Mouse (Mus musculus) heart, embryonic 13.5 days (tissue): Measurements from ENCODE around the gene Tmcc3. TPM values are rescaled to one million over a fixed set of nuclear protein-coding genes. Genes with fewer than 3 reads are reported as not detected.
A peak's percentile ranks its signal among the peaks of the same experiment; 100 is the strongest.

Experiments
- ATAC-seq: fragments of 200-750 bp; cut with Nextera tagmentation; 2 replicates; pipeline ENCODE4 v1.8.0; 2017; ENCODE audit warnings: moderate TSS enrichment; ENCODE audit not compliant: insufficient number of reproducible peaks, low FRiP score, low TSS enrichment; ENCODE audit errors: extremely low read depth
- H3K27ac ChIP-seq: fragments of 300-500 bp; sonication (generic); replicated peaks from 2 replicates; pipeline ENCODE4 v1.5.1; 2015; ENCODE audit warnings: moderate library complexity, mild to moderate bottlenecking, inconsistent platforms
- H3K27me3 ChIP-seq: fragments of 300-500 bp; sonication (generic); replicated peaks from 2 replicates; pipeline ENCODE4 v1.6.1; 2015; ENCODE audit warnings: mild to moderate bottlenecking, inconsistent platforms
- H3K36me3 ChIP-seq: fragments of 300-500 bp; sonication (generic); 2 replicates; pipeline ENCODE4 v1.6.1; 2015; ENCODE audit warnings: mild to moderate bottlenecking, inconsistent platforms
- H3K4me1 ChIP-seq: fragments of 300-500 bp; sonication (generic); 2 replicates; pipeline ENCODE4 v1.6.1; 2015; ENCODE audit warnings: inconsistent platforms
- H3K4me2 ChIP-seq: fragments of 300-500 bp; sonication (generic); 2 replicates; pipeline ENCODE4 v1.6.1; 2015; ENCODE audit warnings: inconsistent platforms, mild to moderate bottlenecking, moderate library complexity
- H3K4me3 ChIP-seq: fragments of 300-500 bp; sonication (generic); 2 replicates; pipeline ENCODE4 v1.5.1; 2015; ENCODE audit warnings: moderate library complexity, mild to moderate bottlenecking, inconsistent platforms
- H3K9ac ChIP-seq: fragments of 300-500 bp; sonication (generic); 2 replicates; pipeline ENCODE4 v1.6.1; 2015; ENCODE audit warnings: inconsistent platforms, mild to moderate bottlenecking, moderate library complexity
- H3K9me3 ChIP-seq: fragments of 300-500 bp; sonication (generic); 2 replicates; pipeline ENCODE4 v1.6.1; 2016; ENCODE audit warnings: inconsistent platforms
- WGBS: fragments of 180-500 bp; shearing (Covaris S2); methylation state at CpG from one replicate; pipeline ENCODE4 v1.1.7; 2015; ENCODE audit warnings: mixed read lengths; 5-methylcytosine and 5-hydroxymethylcytosine counted together
- polyA plus RNA-seq: library from polyadenylated mRNA; unstranded; fragments of >200 nt; fragmentation: Nextera tagmentation; extraction: Ambion mirVana; gene quantifications from 2 replicates; pipeline ENCODE4 v1.2.1, GENCODE M21; 2015

Gene Tmcc3
- polyA plus RNA-seq, 1 experiment from 2014 or later, result 6.2 TPM

GRCm38 (mm10) chr10:94461378-94461777 lies 149.6 kb downstream of the Tmcc3 start:
- no peak for ATAC-seq
- WGBS, result 78% methylated on average over 3 of the region's 3 CpGs
- Histone ChIP-seq H3K4me3 (no peak overlapping the region), H3K9me3 (no peaks in the 10 kb centered on the region), H3K36me3 (no peaks in the 10 kb centered on the region), H3K27me3 (no peaks in the 10 kb centered on the region), H3K27ac (no peak overlapping the region), H3K9ac (no peak overlapping the region), H3K4me2 (no peak overlapping the region), H3K4me1 (peaks cover 64% of the 10 kb centered on the region)

GRCm38 (mm10) chr10:94461871-94462270 lies 150.1 kb downstream of the Tmcc3 start:
- H3K27ac ChIP-seq, result peak overlapping the region; percentile 70; the same call in 1 of the 2 replicates
- H3K36me3 ChIP-seq, result no peaks in the 10 kb centered on the region
- WGBS, result 82% methylated on average over 8 of the region's 8 CpGs
- no peak overlapping the region for H3K4me3 ChIP-seq
- no peak overlapping the region for H3K4me2 ChIP-seq
- H3K9me3 ChIP-seq, result no peaks in the 10 kb centered on the region
- H3K9ac ChIP-seq, result no peak overlapping the region
- no peak for ATAC-seq
- H3K4me1 ChIP-seq, result peaks cover 64% of the 10 kb centered on the region
- H3K27me3 ChIP-seq, result no peaks in the 10 kb centered on the region

GRCm38 (mm10) chr10:94462386-94463064 lies 150.8 kb downstream of the Tmcc3 start:
- Histone ChIP-seq H3K9me3 (no peaks in the 10 kb centered on the region), H3K27ac (peak overlapping the region; percentile 70), H3K4me1 (peaks cover 63% of the 10 kb centered on the region), H3K36me3 (no peaks in the 10 kb centered on the region), H3K9ac (no peak overlapping the region), H3K27me3 (no peaks in the 10 kb centered on the region), H3K4me2 (peak overlapping the region; percentile 15), H3K4me3 (no peak overlapping the region)
- WGBS, result 37% methylated on average over 15 of the region's 15 CpGs
- no peak for ATAC-seq

GRCm38 (mm10) chr10:94463410-94463809 lies 151.7 kb downstream of the Tmcc3 start:
- peaks cover 56% of the 10 kb centered on the region for H3K4me1 ChIP-seq
- H3K9ac ChIP-seq, result no peak overlapping the region
- H3K27ac ChIP-seq, result peak overlapping the region; percentile 70
- no peaks in the 10 kb centered on the region for H3K27me3 ChIP-seq
- no peaks in the 10 kb centered on the region for H3K36me3 ChIP-seq
- ATAC-seq, result no peak
- no peaks in the 10 kb centered on the region for H3K9me3 ChIP-seq
- 69% methylated on average over 2 of the region's 2 CpGs for WGBS
- H3K4me2 ChIP-seq, result no peak overlapping the region; the same call in 1 of the 2 replicates
- H3K4me3 ChIP-seq, result no peak overlapping the region

GRCm38 (mm10) chr10:94465646-94466045 lies 153.9 kb downstream of the Tmcc3 start:
- H3K4me2 ChIP-seq, result no peak overlapping the region
- peaks cover 38% of the 10 kb centered on the region for H3K4me1 ChIP-seq
- no peak overlapping the region for H3K27ac ChIP-seq
- WGBS, result 41% methylated on average over 6 of the region's 6 CpGs
- no peaks in the 10 kb centered on the region for H3K36me3 ChIP-seq
- no peaks in the 10 kb centered on the region for H3K9me3 ChIP-seq
- no peak overlapping the region for H3K4me3 ChIP-seq
- no peak overlapping the region for H3K9ac ChIP-seq
- H3K27me3 ChIP-seq, result no peaks in the 10 kb centered on the region
- no peak for ATAC-seq

DNA sequence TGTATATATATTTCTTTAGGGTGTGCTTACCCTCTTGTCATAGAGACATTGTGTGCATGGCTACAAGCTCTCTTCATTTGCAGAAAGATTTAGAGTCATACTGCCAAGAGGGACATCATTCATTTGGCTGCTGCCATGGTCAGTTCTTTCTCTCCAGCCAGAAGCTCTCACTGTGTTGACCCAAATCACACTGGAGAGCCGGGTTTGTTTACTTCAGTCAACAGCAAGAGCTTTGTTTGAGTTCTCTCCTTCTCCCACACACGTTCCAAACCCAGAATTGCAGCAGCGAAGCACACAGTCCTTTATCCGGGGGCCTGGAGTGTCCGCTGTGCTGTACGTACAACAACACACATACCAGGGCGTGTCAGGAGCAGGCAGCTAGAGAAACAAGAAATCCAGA lies 154.6 kb downstream of the Tmcc3 start:
- WGBS, result 65% methylated on average over 7 of the region's 7 CpGs
- Histone ChIP-seq H3K4me1 (peaks cover 38% of the 10 kb centered on the region), H3K27ac (no peak overlapping the region), H3K4me3 (no peak overlapping the region), H3K27me3 (no peaks in the 10 kb centered on the region), H3K9me3 (no peaks in the 10 kb centered on the region), H3K4me2 (no peak overlapping the region), H3K36me3 (no peaks in the 10 kb centered on the region), H3K9ac (no peak overlapping the region)
- no peak for ATAC-seq

DNA sequence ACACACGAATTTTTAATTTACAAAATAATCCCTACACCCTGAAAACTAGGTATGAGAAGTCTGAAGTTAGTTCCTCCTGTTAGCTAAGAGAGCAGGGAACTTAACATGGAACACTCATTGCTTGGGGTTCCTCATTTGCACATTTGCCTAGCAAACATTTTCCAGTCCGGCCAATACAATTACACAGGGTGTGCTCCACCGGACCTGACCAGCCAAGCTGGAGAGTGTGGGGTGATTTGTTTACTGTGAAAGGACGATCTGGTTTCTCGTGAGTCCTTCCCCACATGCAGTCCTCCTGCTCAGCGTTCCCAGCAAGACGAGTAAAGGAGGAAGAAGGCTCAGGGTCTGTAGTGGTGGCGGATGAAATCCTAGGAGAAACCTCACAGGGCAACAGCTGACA lies 159.7 kb downstream of the Tmcc3 start:
- WGBS, result 50% methylated on average over 8 of the region's 8 CpGs
- Histone ChIP-seq H3K9me3 (no peaks in the 10 kb centered on the region), H3K4me1 (no peaks in the 10 kb centered on the region), H3K9ac (no peak overlapping the region), H3K27me3 (no peaks in the 10 kb centered on the region), H3K4me3 (no peak overlapping the region), H3K36me3 (no peaks in the 10 kb centered on the region), H3K27ac (no peak overlapping the region), H3K4me2 (no peak overlapping the region)
- ATAC-seq, result no peak

- H3K27ac ChIP-seq, result no peak overlapping the region
- ATAC-seq, result no peak
- H3K9ac ChIP-seq, result no peak overlapping the region
- no peaks in the 10 kb centered on the region for H3K36me3 ChIP-seq
- H3K4me3 ChIP-seq, result no peak overlapping the region
- H3K27me3 ChIP-seq, result no peaks in the 10 kb centered on the region
- WGBS, result 77% methylated on average over 5 of the region's 5 CpGs
- no peaks in the 10 kb centered on the region for H3K4me1 ChIP-seq
- H3K9me3 ChIP-seq, result no peaks in the 10 kb centered on the region
- no peak overlapping the region for H3K4me2 ChIP-seq
Observed at GRCm38 (mm10) chr10:94473501-94473900, 161.8 kb downstream of the Tmcc3 start.

DNA sequence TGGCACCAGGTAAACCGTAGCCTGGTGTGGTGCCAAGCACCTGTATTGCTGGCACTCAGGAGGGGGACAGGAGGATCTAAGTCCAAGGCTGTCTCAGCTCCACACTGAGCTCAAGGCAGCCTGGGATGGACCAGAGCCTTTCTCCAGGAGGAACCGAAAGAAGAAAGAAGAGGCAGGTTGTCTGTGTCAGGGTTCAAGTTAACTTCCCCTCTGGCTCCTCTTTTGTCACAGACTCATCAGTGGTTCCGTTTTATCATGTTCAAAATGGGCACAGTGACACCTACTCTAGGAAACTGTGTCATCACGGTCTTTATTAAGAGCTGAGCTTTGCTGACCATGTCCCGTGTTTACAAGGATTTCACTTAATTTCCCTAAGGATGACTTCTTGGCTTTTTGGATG lies 162.4 kb downstream of the Tmcc3 start:
- H3K27me3 ChIP-seq, result no peaks in the 10 kb centered on the region
- H3K4me2 ChIP-seq, result no peak overlapping the region
- no peak for ATAC-seq
- H3K4me3 ChIP-seq, result no peak overlapping the region
- H3K27ac ChIP-seq, result no peak overlapping the region
- no peaks in the 10 kb centered on the region for H3K9me3 ChIP-seq
- WGBS, result 73% methylated on average over 5 of the region's 5 CpGs
- H3K4me1 ChIP-seq, result no peaks in the 10 kb centered on the region
- H3K36me3 ChIP-seq, result no peaks in the 10 kb centered on the region
- no peak overlapping the region for H3K9ac ChIP-seq

DNA sequence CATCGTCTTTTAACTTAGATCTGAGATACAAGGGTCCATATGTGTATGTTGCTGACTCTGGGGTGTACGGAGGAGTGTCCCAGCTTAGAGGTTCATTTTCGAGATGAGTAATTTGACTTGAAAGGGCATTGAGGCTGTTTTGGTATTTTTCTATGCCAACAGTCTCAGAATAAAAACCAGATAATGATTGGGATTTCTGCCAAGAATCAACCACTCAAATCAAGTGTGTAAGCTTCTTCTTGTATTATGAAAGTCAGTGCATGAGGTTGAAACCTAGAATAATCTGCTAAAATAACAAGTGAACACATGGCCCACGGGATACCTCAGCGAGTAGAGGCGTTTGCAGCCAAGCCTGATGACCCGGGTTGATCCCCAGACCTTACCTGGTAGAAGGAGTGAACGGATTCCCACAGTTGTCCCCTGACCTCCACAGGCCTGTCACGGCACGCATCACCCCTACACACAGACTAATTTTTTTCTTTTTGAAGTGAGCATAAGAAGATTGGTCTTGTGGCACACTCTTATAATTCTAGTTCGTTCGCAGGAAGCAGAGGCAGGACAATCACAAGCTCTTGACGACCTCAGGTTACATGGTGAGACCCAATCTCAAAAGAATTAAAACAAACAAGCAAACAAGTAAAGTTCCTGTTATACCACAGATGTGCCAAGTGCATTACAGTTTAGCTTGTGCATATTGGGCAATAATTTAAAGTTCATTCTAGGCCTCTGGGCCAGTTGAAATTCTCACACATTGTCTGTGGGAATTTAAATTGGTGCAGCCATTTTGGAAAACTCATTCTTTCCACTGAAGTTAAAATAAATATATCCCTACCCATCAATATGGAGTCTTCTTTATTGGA lies 165.8 kb downstream of the Tmcc3 start:
- no peak for ATAC-seq
- Histone ChIP-seq H3K27me3 (no peaks in the 10 kb centered on the region), H3K4me1 (peaks cover 15% of the 10 kb centered on the region), H3K36me3 (no peaks in the 10 kb centered on the region), H3K9ac (no peak overlapping the region), H3K4me3 (no peak overlapping the region), H3K27ac (no peak overlapping the region), H3K4me2 (no peak overlapping the region), H3K9me3 (peaks cover 7% of the 10 kb centered on the region; the same call in 1 of the 2 replicates)
- 75% methylated on average over 13 of the region's 13 CpGs for WGBS

- H3K9ac ChIP-seq, result no peak overlapping the region
- H3K27ac ChIP-seq, result peak overlapping the region; percentile 41
- no peak overlapping the region for H3K4me3 ChIP-seq
- H3K27me3 ChIP-seq, result no peaks in the 10 kb centered on the region
- peak overlapping the region; percentile 18; the same call in 1 of the 2 replicates for H3K4me2 ChIP-seq
- H3K4me1 ChIP-seq, result peaks cover 15% of the 10 kb centered on the region
- H3K9me3 ChIP-seq, result peaks cover 7% of the 10 kb centered on the region; the same call in 1 of the 2 replicates
- 66% methylated on average over 13 of the region's 13 CpGs for WGBS
- no peaks in the 10 kb centered on the region for H3K36me3 ChIP-seq
- ATAC-seq, result no peak
Observed at GRCm38 (mm10) chr10:94479646-94480045, 167.9 kb downstream of the Tmcc3 start.
